Mouse (Mus musculus): ENCODE data around the gene Asxl2. TPM values are rescaled to one million over a fixed set of nuclear protein-coding genes. Genes with fewer than 3 reads are reported as not detected.
A peak's percentile ranks its signal among the peaks of the same experiment; 100 is the strongest.
"Not testable (repeated sequence)": the region's sequence is repeated elsewhere in the genome, so short reads cannot be mapped to it uniquely, and the experiment has no call there.

The Asxl2 gene
- total and polyA plus RNA-seq, 2 experiments from 2014 or later = 7.3 to 19.9 TPM

DNA sequence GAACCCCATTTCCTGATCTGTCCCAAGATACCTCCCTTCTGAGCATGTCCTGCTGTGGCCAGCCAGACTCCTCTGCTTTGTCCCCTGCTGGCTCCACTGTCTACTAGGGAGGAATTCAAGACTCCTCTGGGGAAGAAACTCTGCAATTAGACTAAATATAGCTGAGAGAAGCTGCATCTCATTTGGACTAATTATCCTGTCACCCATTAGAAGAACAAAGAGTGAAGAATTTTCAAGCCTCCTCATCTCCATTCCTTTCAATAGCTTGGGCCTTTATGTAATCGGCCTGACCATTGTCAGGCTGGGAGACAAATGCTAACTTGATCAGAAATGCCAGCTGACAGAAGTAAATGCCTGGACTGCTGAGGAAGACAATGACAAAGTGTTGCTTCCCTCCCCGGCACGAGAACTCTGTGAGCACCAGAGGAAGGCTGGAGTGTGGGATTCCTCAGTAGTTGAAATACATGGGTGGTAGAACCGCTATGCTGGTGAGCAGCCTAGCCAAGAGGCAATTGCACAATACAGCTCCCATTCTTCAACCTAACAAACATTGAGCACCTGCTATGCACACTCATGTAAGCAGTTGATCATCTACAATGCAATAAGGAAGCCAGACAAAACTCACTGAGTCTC is 92.1 kb downstream of the Asxl2 start:
- H3K36me3 ChIP-seq (ENCODE audit: insufficient read depth) = no peaks in the 10 kb centered on the region
- no peak overlapping the region for H3K4me3 ChIP-seq (ENCODE audit: low read depth, low read length)
- H3K9ac ChIP-seq = no peak overlapping the region
- no peak overlapping the region for H3K4me2 ChIP-seq (ENCODE audit: low read depth)
- H3K27me3 ChIP-seq (ENCODE audit: insufficient read depth, low read length) = no peaks in the 10 kb centered on the region
- H3K4me1 ChIP-seq (ENCODE audit: insufficient read depth) = no peaks in the 10 kb centered on the region
- peak overlapping the region; percentile 75 for H3K27ac ChIP-seq (ENCODE audit: low read depth, low read length)
- TF ChIP-seq CTCF (IDR thresholded peaks at IDR 0.05; ENCODE audit: low read depth) = no peak
- DNase-seq (peak; percentile 37), ATAC-seq (peak; percentile 89)
- H3K9me3 ChIP-seq (ENCODE audit: low read length) = no peaks in the 10 kb centered on the region
- 28% methylated on average over 4 of the region's 4 CpGs for WGBS

GRCm38 (mm10) chr12:3521806-3522205 is 95.1 kb downstream of the Asxl2 start:
- DNase-seq; H3K4me1 ChIP-seq (ENCODE audit: insufficient read depth); H3K9ac ChIP-seq; H3K4me3 ChIP-seq (ENCODE audit: low read depth, low read length); H3K9me3 ChIP-seq (ENCODE audit: low read length); ATAC-seq; H3K27me3 ChIP-seq (ENCODE audit: insufficient read depth, low read length); H3K27ac ChIP-seq (ENCODE audit: low read depth, low read length); H3K4me2 ChIP-seq (ENCODE audit: low read depth); H3K36me3 ChIP-seq (ENCODE audit: insufficient read depth): not testable (repeated sequence)
- 96% methylated on average over 8 of the region's 8 CpGs for WGBS

DNA sequence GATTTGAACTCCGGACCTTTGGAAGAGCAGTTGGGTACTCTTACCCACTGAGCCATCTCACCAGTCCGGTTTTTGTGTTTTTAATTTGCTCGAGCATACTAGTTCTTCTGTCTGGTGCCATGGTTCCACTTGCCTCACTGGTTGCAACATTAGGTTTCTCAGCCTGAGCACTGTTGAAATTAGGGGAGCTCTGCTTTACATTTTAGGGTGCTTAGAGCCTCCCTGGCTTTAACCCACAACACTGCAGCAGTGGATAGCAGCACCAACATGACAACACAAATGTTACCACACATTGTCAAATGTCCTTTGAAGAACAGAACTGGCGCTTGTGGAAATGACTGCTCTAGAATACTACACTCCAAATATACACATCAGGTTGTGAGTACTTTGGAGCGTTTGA is 98.9 kb downstream of the Asxl2 start:
- Histone ChIP-seq H3K4me3 (ENCODE audit: low read depth, low read length) (no peak overlapping the region), H3K4me1 (ENCODE audit: insufficient read depth) (no peaks in the 10 kb centered on the region), H3K27me3 (ENCODE audit: insufficient read depth, low read length) (no peaks in the 10 kb centered on the region), H3K9me3 (ENCODE audit: low read length) (no peaks in the 10 kb centered on the region), H3K36me3 (ENCODE audit: insufficient read depth) (no peaks in the 10 kb centered on the region), H3K27ac (ENCODE audit: low read depth, low read length) (no peak overlapping the region), H3K9ac (no peak overlapping the region), H3K4me2 (ENCODE audit: low read depth) (no peak overlapping the region)
- 97% methylated on average over 5 of the region's 5 CpGs for WGBS
- DNase-seq (no peak), ATAC-seq (no peak)
- no peak for TF ChIP-seq CTCF (IDR thresholded peaks at IDR 0.05; ENCODE audit: low read depth)

DNA sequence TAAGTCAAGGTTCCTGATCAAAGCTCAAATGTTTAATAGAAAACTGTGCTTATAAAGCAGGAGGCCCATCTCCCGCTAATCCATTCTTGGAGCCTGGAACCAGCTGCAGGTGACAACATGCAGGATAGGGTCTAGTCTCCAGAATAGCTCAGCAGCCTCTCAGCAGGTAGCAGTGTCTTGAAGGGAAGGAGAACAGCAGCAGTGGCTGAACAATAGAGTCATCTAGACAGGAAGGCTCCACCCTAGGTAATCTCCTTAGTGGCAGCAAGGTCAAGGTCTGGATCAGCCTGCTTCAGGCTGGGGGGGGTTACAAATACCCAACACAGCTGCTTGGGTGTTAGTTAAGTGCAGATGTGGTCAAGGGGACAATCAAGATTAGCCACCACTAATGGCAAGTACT is 108.8 kb downstream of the Asxl2 start:
- 86% methylated on average over 1 of the region's 1 CpGs for WGBS
- not testable (repeated sequence) for H3K27ac ChIP-seq (ENCODE audit: low read depth, low read length); ATAC-seq

DNA sequence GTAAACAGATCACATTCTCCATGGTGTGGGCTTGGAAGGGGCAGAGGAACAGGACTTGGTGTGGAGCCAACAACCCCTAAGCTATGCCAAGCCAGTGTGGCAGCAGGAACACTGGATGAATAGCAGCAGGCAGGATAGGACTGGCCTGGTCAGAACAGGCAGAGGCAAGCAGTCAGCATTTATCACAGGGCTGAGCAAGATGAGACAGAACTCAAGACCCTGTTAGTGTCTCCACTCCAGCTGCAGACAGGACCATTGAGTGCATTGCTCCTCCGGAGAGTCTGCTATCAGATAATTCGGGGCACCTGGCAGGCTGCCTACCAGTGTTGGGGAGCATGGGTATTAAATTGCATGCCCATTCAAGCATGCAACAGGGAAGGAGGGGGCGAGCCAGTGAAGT is 111.0 kb downstream of the Asxl2 start:
- 48% methylated on average over 3 of the region's 3 CpGs for WGBS
- H3K27me3 ChIP-seq (ENCODE audit: insufficient read depth, low read length) = no peaks in the 10 kb centered on the region
- H3K4me1 ChIP-seq (ENCODE audit: insufficient read depth) = no peaks in the 10 kb centered on the region
- ATAC-seq (peak; percentile 77), DNase-seq (peak; percentile 54)
- no peak overlapping the region for H3K27ac ChIP-seq (ENCODE audit: low read depth, low read length)
- no peak overlapping the region for H3K9ac ChIP-seq
- H3K4me3 ChIP-seq (ENCODE audit: low read depth, low read length) = no peak overlapping the region
- H3K9me3 ChIP-seq (ENCODE audit: low read length) = no peaks in the 10 kb centered on the region
- TF ChIP-seq CTCF (IDR thresholded peaks at IDR 0.05; ENCODE audit: low read depth) = no peak
- H3K36me3 ChIP-seq (ENCODE audit: insufficient read depth) = no peaks in the 10 kb centered on the region
- H3K4me2 ChIP-seq (ENCODE audit: low read depth) = no peak overlapping the region

More for the DNA sequence above, 108.8 kb downstream of the Asxl2 start:
- not testable (repeated sequence) for H3K36me3 ChIP-seq (ENCODE audit: insufficient read depth); H3K9ac ChIP-seq; H3K4me3 ChIP-seq (ENCODE audit: low read depth, low read length); H3K4me2 ChIP-seq (ENCODE audit: low read depth); H3K27me3 ChIP-seq (ENCODE audit: insufficient read depth, low read length); H3K4me1 ChIP-seq (ENCODE audit: insufficient read depth); H3K9me3 ChIP-seq (ENCODE audit: low read length); DNase-seq

- H3K9me3 ChIP-seq (ENCODE audit: low read length) = no peaks in the 10 kb centered on the region
- H3K4me3 ChIP-seq (ENCODE audit: low read depth, low read length) = no peak overlapping the region
- no peak overlapping the region for H3K27ac ChIP-seq (ENCODE audit: low read depth, low read length)
- WGBS = 81% methylated on average over 1 of the region's 1 CpGs
- H3K4me2 ChIP-seq (ENCODE audit: low read depth) = no peak overlapping the region
- no peaks in the 10 kb centered on the region for H3K4me1 ChIP-seq (ENCODE audit: insufficient read depth)
- no peak overlapping the region for H3K9ac ChIP-seq
- ATAC-seq = no peak
- no peaks in the 10 kb centered on the region for H3K36me3 ChIP-seq (ENCODE audit: insufficient read depth)
- no peaks in the 10 kb centered on the region for H3K27me3 ChIP-seq (ENCODE audit: insufficient read depth, low read length)
- no peak for DNase-seq
- no peak for TF ChIP-seq CTCF (IDR thresholded peaks at IDR 0.05; ENCODE audit: low read depth)
Observed at GRCm38 (mm10) chr12:3538036-3538435, 111.4 kb downstream of the Asxl2 start.

DNA sequence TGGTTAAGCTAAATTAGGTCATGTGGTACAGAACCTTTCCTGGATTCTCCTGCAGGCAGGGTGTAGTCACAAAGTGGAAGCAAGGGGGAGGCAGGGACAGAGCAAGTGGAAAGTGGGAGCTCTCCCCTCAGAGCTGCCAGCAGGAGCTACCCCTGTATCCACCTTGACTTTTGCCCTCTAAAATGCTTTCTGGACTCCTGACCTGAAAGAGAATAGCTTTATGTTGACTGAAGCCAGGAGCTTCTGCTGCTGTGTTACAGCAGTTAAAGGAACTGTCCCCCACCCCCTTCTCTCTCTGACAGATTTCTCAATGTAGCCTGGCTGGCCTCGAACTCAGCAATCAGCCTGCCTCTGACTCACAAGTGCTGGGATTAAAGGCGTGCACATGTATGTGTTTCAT is 112.9 kb downstream of the Asxl2 start:
- Histone ChIP-seq H3K4me3 (ENCODE audit: low read depth, low read length) (no peak overlapping the region), H3K36me3 (ENCODE audit: insufficient read depth) (no peaks in the 10 kb centered on the region), H3K4me1 (ENCODE audit: insufficient read depth) (no peaks in the 10 kb centered on the region), H3K9ac (no peak overlapping the region), H3K9me3 (ENCODE audit: low read length) (no peaks in the 10 kb centered on the region), H3K27ac (ENCODE audit: low read depth, low read length) (no peak overlapping the region), H3K4me2 (ENCODE audit: low read depth) (no peak overlapping the region), H3K27me3 (ENCODE audit: insufficient read depth, low read length) (no peaks in the 10 kb centered on the region)
- WGBS = 75% methylated on average over 2 of the region's 2 CpGs
- ATAC-seq = no peak
- no peak for TF ChIP-seq CTCF (IDR thresholded peaks at IDR 0.05; ENCODE audit: low read depth)
- no peak for DNase-seq
